Mouse (Mus musculus): ENCODE data around the gene Plppr1. TPM values are rescaled to one million over a fixed set of nuclear protein-coding genes. Genes with fewer than 3 reads are reported as not detected.

Gene Plppr1
- polyA plus RNA-seq, 1 experiment, result not detected

DNA sequence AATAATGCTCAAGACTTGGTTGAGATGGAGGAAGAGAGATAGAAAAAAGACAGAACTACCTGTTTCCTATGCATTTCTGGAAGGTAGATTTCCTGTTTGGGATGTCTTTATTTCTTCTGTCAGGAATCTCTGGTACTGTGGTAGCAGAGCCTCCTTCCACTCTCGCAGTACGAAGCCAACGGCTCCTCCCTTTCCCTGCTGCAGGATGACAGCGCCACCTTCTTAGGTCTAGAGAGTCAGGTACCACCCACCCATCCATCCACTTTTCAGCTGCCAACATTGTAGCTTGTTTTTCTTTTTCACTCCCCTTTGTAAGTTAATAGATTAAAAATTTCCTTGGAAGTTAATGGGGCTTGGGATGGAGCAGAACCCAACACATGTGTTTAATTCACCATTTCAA is 48.8 kb downstream of the Plppr1 start:
- no peaks in the 10 kb centered on the region for H3K9me3 ChIP-seq
- no peak overlapping the region for H3K4me3 ChIP-seq (replicated peaks)
- TF ChIP-seq GATA1 (IDR thresholded peaks at IDR 0.05; ENCODE audit: borderline replicate concordance, low read length), result no peak
- no peak for TF ChIP-seq FLI1 (IDR thresholded peaks at IDR 0.05; ENCODE audit: low read length)
- no peaks in the 10 kb centered on the region for H3K36me3 ChIP-seq (replicated peaks; ENCODE audit: low read length)
- H3K27me3 ChIP-seq (replicated peaks), result no peaks in the 10 kb centered on the region
- H3K4me1 ChIP-seq, result no peaks in the 10 kb centered on the region

DNA sequence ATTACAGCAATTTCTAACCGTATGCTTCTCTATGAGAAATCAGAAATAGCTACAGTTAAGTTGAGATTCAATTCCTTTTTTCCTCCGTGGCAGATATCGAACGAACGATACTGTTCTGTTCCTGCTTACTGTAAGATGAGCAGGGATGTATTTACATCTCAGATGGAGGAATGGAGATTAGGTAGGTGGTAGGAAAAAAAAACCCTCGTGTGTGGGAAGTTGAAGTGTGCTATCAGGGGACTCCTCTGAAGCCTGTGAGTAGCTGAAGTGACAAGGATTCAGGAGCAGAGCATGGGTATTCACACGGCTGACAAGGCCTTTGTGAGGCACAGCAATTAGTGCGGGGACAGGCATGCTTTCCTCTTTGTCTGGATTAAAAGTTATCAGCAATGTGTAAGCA is 49.3 kb downstream of the Plppr1 start:
- no peak for TF ChIP-seq GATA1 (IDR thresholded peaks at IDR 0.05; ENCODE audit: borderline replicate concordance, low read length)
- H3K9me3 ChIP-seq, result no peaks in the 10 kb centered on the region
- H3K36me3 ChIP-seq (replicated peaks; ENCODE audit: low read length), result no peaks in the 10 kb centered on the region
- no peak overlapping the region for H3K4me3 ChIP-seq (replicated peaks)
- H3K27me3 ChIP-seq (replicated peaks), result no peaks in the 10 kb centered on the region
- H3K4me1 ChIP-seq, result no peaks in the 10 kb centered on the region

- no peak for TF ChIP-seq GATA1 (IDR thresholded peaks at IDR 0.05; ENCODE audit: borderline replicate concordance, low read length)
- TF ChIP-seq FLI1 (IDR thresholded peaks at IDR 0.05; ENCODE audit: low read length), result no peak
- Histone ChIP-seq H3K9me3 (no peaks in the 10 kb centered on the region), H3K27me3 (replicated peaks) (no peaks in the 10 kb centered on the region), H3K36me3 (replicated peaks; ENCODE audit: low read length) (no peaks in the 10 kb centered on the region), H3K4me3 (replicated peaks) (no peak overlapping the region), H3K4me1 (no peaks in the 10 kb centered on the region)
Observed at GRCm38 (mm10) chr4:49109989-49110388, 50.9 kb downstream of the Plppr1 start.

DNA sequence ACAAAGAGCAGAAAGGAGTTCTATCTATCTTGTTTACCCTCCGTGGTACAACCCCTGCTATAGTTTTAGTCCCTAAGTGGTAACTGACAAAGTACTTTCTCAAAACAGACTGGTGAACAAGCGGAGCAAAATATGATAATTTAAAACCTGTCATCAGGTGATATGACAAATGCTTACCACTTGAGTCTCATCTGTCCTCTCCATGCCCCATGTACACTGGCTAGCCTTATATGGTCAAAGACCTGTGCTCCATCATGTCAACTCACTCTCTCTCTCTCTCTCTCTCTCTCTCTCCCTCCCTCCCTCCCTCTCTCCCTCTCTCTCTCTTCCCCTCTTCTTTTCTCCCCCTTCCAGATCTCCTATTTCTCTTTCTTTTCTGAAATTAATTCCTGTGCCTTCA is 59.8 kb downstream of the Plppr1 start:
- H3K4me1 ChIP-seq, result no peaks in the 10 kb centered on the region
- TF ChIP-seq GATA1 (IDR thresholded peaks at IDR 0.05; ENCODE audit: borderline replicate concordance, low read length), result no peak
- TF ChIP-seq FLI1 (IDR thresholded peaks at IDR 0.05; ENCODE audit: low read length), result no peak
- H3K27me3 ChIP-seq (replicated peaks), result no peaks in the 10 kb centered on the region
- H3K4me3 ChIP-seq (replicated peaks), result no peak overlapping the region
- H3K36me3 ChIP-seq (replicated peaks; ENCODE audit: low read length), result no peaks in the 10 kb centered on the region
- peaks cover 3% of the 10 kb centered on the region; the same call in 1 of the 2 replicates for H3K9me3 ChIP-seq

DNA sequence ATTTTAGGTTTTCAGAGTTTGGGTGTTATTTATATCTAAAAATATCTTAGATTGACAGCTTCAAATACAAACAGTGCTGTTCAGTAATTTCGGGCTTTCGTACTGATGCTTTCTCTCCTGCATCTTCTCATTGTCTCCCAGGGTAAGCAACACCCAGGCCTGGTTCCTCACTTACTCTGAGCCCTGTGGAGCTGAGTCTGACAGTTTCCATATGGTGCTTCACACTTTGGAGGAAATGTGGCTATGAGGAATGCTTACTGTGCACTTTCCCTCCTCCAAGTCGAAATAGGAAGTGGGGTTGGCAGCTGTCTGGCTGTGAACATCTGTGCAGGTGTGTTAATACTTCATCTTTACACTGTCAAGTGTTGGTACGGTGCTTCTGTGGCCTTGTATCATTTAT is 85.7 kb downstream of the Plppr1 start:
- H3K36me3 ChIP-seq (replicated peaks; ENCODE audit: low read length), result no peaks in the 10 kb centered on the region
- TF ChIP-seq FLI1 (IDR thresholded peaks at IDR 0.05; ENCODE audit: low read length) (no peak), GATA1 (IDR thresholded peaks at IDR 0.05; ENCODE audit: borderline replicate concordance, low read length) (no peak)
- no peak overlapping the region for H3K4me3 ChIP-seq (replicated peaks)
- H3K27me3 ChIP-seq (replicated peaks), result no peaks in the 10 kb centered on the region
- H3K9me3 ChIP-seq, result no peaks in the 10 kb centered on the region
- H3K4me1 ChIP-seq, result no peaks in the 10 kb centered on the region

DNA sequence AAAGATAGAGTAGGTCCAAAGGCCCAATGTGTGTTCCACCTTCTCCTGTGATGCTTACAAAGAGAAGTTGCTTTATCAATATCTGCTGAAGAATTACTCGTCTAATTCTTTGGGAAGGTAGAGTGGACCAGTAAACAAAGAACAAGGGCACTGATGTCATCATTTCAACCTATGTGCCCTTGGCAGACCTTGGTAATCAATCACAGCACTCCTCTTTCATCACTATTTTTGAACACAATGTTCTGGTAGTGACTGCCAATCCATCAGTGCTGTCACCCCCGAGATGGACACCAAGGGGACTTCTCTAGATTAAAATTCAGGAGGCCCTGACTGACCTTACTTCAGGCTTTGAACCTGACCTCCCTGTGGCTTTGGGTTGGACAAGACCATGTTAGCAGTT is 89.7 kb downstream of the Plppr1 start:
- no peaks in the 10 kb centered on the region for H3K27me3 ChIP-seq (replicated peaks)
- no peaks in the 10 kb centered on the region for H3K9me3 ChIP-seq
- no peak overlapping the region for H3K4me3 ChIP-seq (replicated peaks)
- no peaks in the 10 kb centered on the region for H3K36me3 ChIP-seq (replicated peaks; ENCODE audit: low read length)
- H3K4me1 ChIP-seq, result no peaks in the 10 kb centered on the region
- TF ChIP-seq FLI1 (IDR thresholded peaks at IDR 0.05; ENCODE audit: low read length) (no peak), GATA1 (IDR thresholded peaks at IDR 0.05; ENCODE audit: borderline replicate concordance, low read length) (no peak)

- Histone ChIP-seq H3K36me3 (replicated peaks; ENCODE audit: low read length) (no peaks in the 10 kb centered on the region), H3K9me3 (no peaks in the 10 kb centered on the region), H3K4me3 (replicated peaks) (no peak overlapping the region), H3K4me1 (no peaks in the 10 kb centered on the region), H3K27me3 (replicated peaks) (no peaks in the 10 kb centered on the region)
- TF ChIP-seq GATA1 (IDR thresholded peaks at IDR 0.05; ENCODE audit: borderline replicate concordance, low read length), result no peak
- no peak for TF ChIP-seq FLI1 (IDR thresholded peaks at IDR 0.05; ENCODE audit: low read length)
Observed at GRCm38 (mm10) chr4:49149251-49149650, 90.2 kb downstream of the Plppr1 start.

DNA sequence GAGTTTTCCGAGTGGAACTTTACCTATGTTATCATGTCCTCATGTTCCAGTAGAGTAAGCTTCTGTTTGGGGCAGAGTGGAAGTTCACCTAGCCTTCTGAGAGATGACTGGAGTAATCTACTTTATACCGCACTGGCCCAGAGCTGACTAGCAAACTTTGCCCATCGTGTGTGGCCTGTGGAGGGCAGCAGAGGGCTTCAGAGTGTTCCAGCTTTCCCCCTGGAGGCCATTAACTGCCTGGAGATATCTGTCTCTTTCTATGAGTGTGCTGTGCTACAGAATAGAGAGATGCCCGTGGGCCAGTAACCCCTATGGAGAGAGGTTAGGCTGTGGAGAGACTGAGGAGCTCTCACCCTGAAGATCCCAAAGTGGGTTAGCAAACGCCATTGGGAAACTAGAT is 94.8 kb downstream of the Plppr1 start:
- H3K27me3 ChIP-seq (replicated peaks), result no peaks in the 10 kb centered on the region
- TF ChIP-seq GATA1 (IDR thresholded peaks at IDR 0.05; ENCODE audit: borderline replicate concordance, low read length) (no peak), FLI1 (IDR thresholded peaks at IDR 0.05; ENCODE audit: low read length) (no peak)

GRCm38 (mm10) chr4:49156781-49157180 is 97.7 kb downstream of the Plppr1 start:
- no peaks in the 10 kb centered on the region for H3K9me3 ChIP-seq
- no peaks in the 10 kb centered on the region for H3K4me1 ChIP-seq
- TF ChIP-seq GATA1 (IDR thresholded peaks at IDR 0.05; ENCODE audit: borderline replicate concordance, low read length), result no peak
- TF ChIP-seq FLI1 (IDR thresholded peaks at IDR 0.05; ENCODE audit: low read length), result no peak
- no peak overlapping the region for H3K4me3 ChIP-seq (replicated peaks)
- no peaks in the 10 kb centered on the region for H3K36me3 ChIP-seq (replicated peaks; ENCODE audit: low read length)
- no peaks in the 10 kb centered on the region for H3K27me3 ChIP-seq (replicated peaks)

More for the DNA sequence above, 94.8 kb downstream of the Plppr1 start:
- Histone ChIP-seq H3K36me3 (replicated peaks; ENCODE audit: low read length) (no peaks in the 10 kb centered on the region), H3K4me3 (replicated peaks) (no peak overlapping the region), H3K4me1 (no peaks in the 10 kb centered on the region), H3K9me3 (no peaks in the 10 kb centered on the region)

- H3K36me3 ChIP-seq (replicated peaks; ENCODE audit: low read length), result no peaks in the 10 kb centered on the region
- peaks cover 6% of the 10 kb centered on the region; the same call in 1 of the 2 replicates for H3K9me3 ChIP-seq
- H3K4me1 ChIP-seq, result no peaks in the 10 kb centered on the region
- H3K27me3 ChIP-seq (replicated peaks), result no peaks in the 10 kb centered on the region
- TF ChIP-seq GATA1 (IDR thresholded peaks at IDR 0.05; ENCODE audit: borderline replicate concordance, low read length) (no peak), FLI1 (IDR thresholded peaks at IDR 0.05; ENCODE audit: low read length) (no peak)
- no peak overlapping the region for H3K4me3 ChIP-seq (replicated peaks)
Observed at GRCm38 (mm10) chr4:49163285-49163684, 104.2 kb downstream of the Plppr1 start.

- Histone ChIP-seq H3K9me3 (peaks cover 6% of the 10 kb centered on the region; the same call in 1 of the 2 replicates), H3K4me3 (replicated peaks) (no peak overlapping the region), H3K36me3 (replicated peaks; ENCODE audit: low read length) (no peaks in the 10 kb centered on the region), H3K27me3 (replicated peaks) (no peaks in the 10 kb centered on the region), H3K4me1 (no peaks in the 10 kb centered on the region)
- no peak for TF ChIP-seq GATA1 (IDR thresholded peaks at IDR 0.05; ENCODE audit: borderline replicate concordance, low read length)
- no peak for TF ChIP-seq FLI1 (IDR thresholded peaks at IDR 0.05; ENCODE audit: low read length)
Observed at GRCm38 (mm10) chr4:49166391-49166790, 107.3 kb downstream of the Plppr1 start.

All from megakaryocyte, embryonic 14.5 days (primary cell).